Mouse (Mus musculus) liver, postnatal 0 days (tissue): ENCODE measurements around the gene Gnas. TPM values are rescaled to one million over a fixed set of nuclear protein-coding genes. Genes with fewer than 3 reads are reported as not detected.

Source experiments
- ATAC-seq: fragments of 200-750 bp; cut with Nextera tagmentation; 2 replicates; pipeline ENCODE4 v1.8.0; 2017; ENCODE audit warnings: mild to moderate bottlenecking, moderate library complexity
- DNase-seq: peaks from one replicate; pipeline ENCODE4 v3.0.0-alpha.2; 2016
- H3K27ac ChIP-seq: fragments of 300-500 bp; sonication (generic); 2 replicates; pipeline ENCODE4 v1.5.1; 2014; ENCODE audit warnings: antibody characterized with exemption, moderate library complexity, mild to moderate bottlenecking, low read depth
- H3K27me3 ChIP-seq: fragments of 300-500 bp; sonication (generic); 2 replicates; pipeline ENCODE4 v1.6.1; 2014; ENCODE audit warnings: low read length, control low read depth, mixed read lengths; ENCODE audit not compliant: insufficient read depth
- H3K36me3 ChIP-seq: fragments of 300-500 bp; sonication (generic); replicated peaks from 2 replicates; pipeline ENCODE4 v1.6.1; 2014; ENCODE audit warnings: mild to moderate bottlenecking, control low read depth, low read length, moderate library complexity, mixed read lengths; ENCODE audit not compliant: insufficient read depth
- H3K4me1 ChIP-seq: fragments of 300-500 bp; sonication (generic); 2 replicates; pipeline ENCODE4 v1.6.1; 2014; ENCODE audit warnings: antibody characterized with exemption, mild to moderate bottlenecking, control low read depth; ENCODE audit not compliant: insufficient read depth
- H3K4me2 ChIP-seq: fragments of 300-500 bp; sonication (generic); 2 replicates; pipeline ENCODE4 v1.6.1; 2014; ENCODE audit warnings: low read depth, mild to moderate bottlenecking, low read length, moderate library complexity, mixed read lengths
- H3K4me3 ChIP-seq: fragments of 300-500 bp; sonication (generic); 2 replicates; pipeline ENCODE4 v1.5.1; 2014; ENCODE audit warnings: low read depth, low read length
- H3K9ac ChIP-seq: fragments of 300-500 bp; sonication (generic); replicated peaks from 2 replicates; pipeline ENCODE4 v1.6.1; 2014; ENCODE audit warnings: mild to moderate bottlenecking, moderate library complexity
- H3K9me3 ChIP-seq: fragments of 300-500 bp; sonication (generic); 2 replicates; pipeline ENCODE4 v1.6.1; 2016; ENCODE audit warnings: mild to moderate bottlenecking, control low read depth, low read length, mixed read lengths
- CTCF ChIP-seq: sonication (generic); IDR thresholded peaks from 2 replicates; pipeline ENCODE4 v1.5.1; 2016; ENCODE audit warnings: antibody characterized with exemption, low read depth
- EP300 ChIP-seq: IDR thresholded peaks from 2 replicates; pipeline ENCODE4 v1.6.1; 2016; ENCODE audit warnings: antibody characterized with exemption, low read depth, mild to moderate bottlenecking
- whole genome bisulfite sequencing: fragments of 180-500 bp; shearing (Covaris S2); extraction: QIAGEN DNeasy Blood & Tissue Kit; methylation state at CpG from one replicate; pipeline ENCODE4 v1.1.7; 2014; ENCODE audit not compliant: insufficient replicate concordance; 5-methylcytosine and 5-hydroxymethylcytosine counted together
- microRNA counts: library from miRNA; unstranded; fragments of <30 nt; microRNA quantifications from one replicate; lab custom pipeline; 2015
- microRNA-seq: library from miRNA; unstranded; fragments of <30 nt; microRNA quantifications from one replicate; pipeline ENCODE4, GENCODE M21; 2016
- polyA plus RNA-seq: library from polyadenylated mRNA; unstranded; fragments of >200 nt; fragmentation: Nextera tagmentation; extraction: Ambion mirVana; gene quantifications from 2 replicates; pipeline ENCODE4 v1.2.1, GENCODE M21; 2015

The Gnas gene
- polyA plus RNA-seq, 1 experiment from 2014 or later: 332 TPM

DNA sequence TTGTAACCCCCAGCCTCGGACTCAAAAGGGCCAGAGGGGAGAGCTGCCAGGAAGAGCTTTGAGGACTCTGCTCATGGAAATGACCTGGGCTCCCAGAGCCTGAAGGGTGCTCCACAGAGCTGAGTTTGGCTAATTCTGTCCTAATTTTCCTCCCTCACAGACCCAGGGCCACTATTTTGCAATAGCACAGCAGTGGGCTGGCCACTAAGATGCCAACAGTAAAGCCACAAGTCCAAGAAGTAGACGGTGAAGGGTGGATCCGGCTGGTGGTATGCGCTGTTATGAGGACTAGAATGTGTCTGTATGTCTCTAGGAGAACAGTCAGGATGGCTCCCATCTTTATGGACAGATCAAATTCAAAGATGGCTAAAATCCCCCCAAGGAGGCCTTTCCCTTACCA, 74.4 kb downstream of the Gnas start:
- Histone ChIP-seq H3K4me1 (no peaks in the 10 kb centered on the region), H3K4me2 (no peak overlapping the region), H3K9ac (no peak overlapping the region), H3K9me3 (no peaks in the 10 kb centered on the region), H3K4me3 (no peak overlapping the region), H3K27ac (no peak overlapping the region), H3K27me3 (no peaks in the 10 kb centered on the region), H3K36me3 (no peaks in the 10 kb centered on the region)
- no peak for TF ChIP-seq CTCF
- TF ChIP-seq EP300: no peak
- no peak for ATAC-seq
- DNase-seq: no peak
- whole genome bisulfite sequencing: 78% methylated on average over 4 of the region's 4 CpGs

DNA sequence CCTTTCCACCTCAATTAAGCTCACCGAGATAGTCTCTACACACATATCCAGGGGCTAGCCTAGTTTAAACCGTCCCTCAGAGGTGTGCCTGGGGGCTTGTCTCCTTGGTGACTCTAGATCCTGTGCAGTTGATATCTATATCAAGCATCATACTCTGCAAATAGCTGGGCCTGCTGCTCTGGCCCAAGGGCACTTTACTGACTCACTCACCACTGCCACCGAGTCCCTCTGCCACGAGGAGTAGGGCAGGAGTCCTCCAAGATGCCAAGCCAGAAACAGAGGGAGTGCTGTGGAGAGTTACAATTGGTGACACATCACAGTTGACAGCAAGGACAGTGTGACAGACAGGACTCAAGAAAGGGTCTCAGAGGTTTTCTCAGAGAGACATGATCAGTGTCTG, 75.5 kb downstream of the Gnas start:
- Histone ChIP-seq H3K27me3 (no peaks in the 10 kb centered on the region), H3K4me2 (no peak overlapping the region), H3K36me3 (no peaks in the 10 kb centered on the region), H3K27ac (no peak overlapping the region), H3K9me3 (no peaks in the 10 kb centered on the region), H3K4me1 (no peaks in the 10 kb centered on the region), H3K9ac (no peak overlapping the region), H3K4me3 (no peak overlapping the region)
- 76% methylated on average over 4 of the region's 4 CpGs for WGBS
- DNase-seq (no peak), ATAC-seq (no peak)
- TF ChIP-seq EP300: no peak
- no peak for TF ChIP-seq CTCF

DNA sequence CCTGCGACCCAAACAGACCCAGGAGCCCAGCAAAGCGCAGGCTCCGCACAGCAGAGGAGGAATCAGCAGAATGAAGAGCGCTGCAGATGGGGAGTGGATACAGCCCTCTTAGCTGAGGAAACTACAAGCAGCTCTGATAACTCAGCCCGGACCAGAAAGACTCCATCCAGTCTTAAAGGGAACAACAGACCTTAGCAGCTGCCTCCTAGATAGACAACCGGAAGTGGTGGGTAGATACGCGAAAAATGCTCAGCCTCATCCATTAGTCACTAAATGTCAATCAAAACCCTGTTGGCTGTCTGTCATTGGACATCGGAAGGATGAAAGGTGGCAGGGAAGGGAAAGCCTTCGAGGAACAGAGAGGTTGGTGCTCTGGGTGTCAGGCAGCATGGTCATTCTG, 82.5 kb downstream of the Gnas start:
- Histone ChIP-seq H3K4me1 (no peaks in the 10 kb centered on the region), H3K9ac (no peak overlapping the region), H3K4me3 (no peak overlapping the region), H3K27me3 (no peaks in the 10 kb centered on the region), H3K4me2 (no peak overlapping the region), H3K9me3 (no peaks in the 10 kb centered on the region), H3K36me3 (no peaks in the 10 kb centered on the region), H3K27ac (no peak overlapping the region)
- WGBS: 63% methylated on average over 10 of the region's 10 CpGs
- ATAC-seq (no peak), DNase-seq (no peak)
- TF ChIP-seq CTCF: no peak
- TF ChIP-seq EP300: no peak

DNA sequence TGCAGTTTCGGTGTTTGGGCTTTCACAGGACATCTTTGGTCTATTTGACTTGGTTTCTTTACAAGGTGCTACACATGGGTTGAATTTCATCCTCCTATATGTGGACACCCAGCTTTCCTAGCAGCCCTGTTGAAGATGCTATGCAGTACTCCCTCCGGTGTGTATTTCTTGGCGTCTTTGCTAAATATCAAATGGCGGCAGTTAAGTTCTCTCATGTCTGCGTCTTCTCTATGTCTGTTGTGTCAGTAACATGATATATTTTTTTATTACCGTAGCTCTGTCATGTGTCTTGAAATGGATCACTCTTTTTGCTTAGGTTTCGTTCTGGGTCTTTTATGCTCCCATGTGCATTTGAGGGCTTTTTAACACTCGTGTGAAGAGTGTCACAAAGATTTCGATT, 96.9 kb downstream of the Gnas start:
- no peaks in the 10 kb centered on the region for H3K27me3 ChIP-seq
- no peaks in the 10 kb centered on the region for H3K36me3 ChIP-seq
- 82% methylated on average over 9 of the region's 9 CpGs for WGBS
- H3K4me1 ChIP-seq: no peaks in the 10 kb centered on the region
- ATAC-seq (no peak), DNase-seq (no peak)
- H3K9me3 ChIP-seq: no peaks in the 10 kb centered on the region
- no peak overlapping the region for H3K4me2 ChIP-seq
- no peak overlapping the region for H3K27ac ChIP-seq
- H3K4me3 ChIP-seq: no peak overlapping the region
- H3K9ac ChIP-seq: no peak overlapping the region
- no peak for TF ChIP-seq CTCF
- no peak for TF ChIP-seq EP300

DNA sequence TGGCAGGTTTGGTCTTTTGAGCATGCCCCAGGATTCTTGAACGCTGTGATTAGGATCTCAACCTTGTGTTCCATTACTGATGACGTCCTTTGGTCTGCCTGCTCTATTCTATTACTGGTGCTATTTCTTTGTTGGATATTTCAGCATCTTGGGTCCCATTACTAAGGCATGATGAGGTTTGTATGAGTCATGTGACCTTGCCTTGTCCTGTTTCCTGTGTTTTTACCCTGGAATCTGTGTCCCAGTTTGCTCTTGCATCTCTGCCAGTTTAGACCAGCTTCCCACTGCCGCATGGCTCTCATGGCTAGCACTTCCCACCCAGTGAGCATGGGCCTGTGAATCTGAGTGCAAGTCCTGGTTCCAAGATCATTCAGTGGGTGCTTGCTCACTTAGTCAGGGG, 107.8 kb downstream of the Gnas start:
- 79% methylated on average over 3 of the region's 3 CpGs for WGBS
- no peak overlapping the region for H3K4me3 ChIP-seq
- no peaks in the 10 kb centered on the region for H3K9me3 ChIP-seq
- no peaks in the 10 kb centered on the region for H3K27me3 ChIP-seq
- TF ChIP-seq EP300 (no peak), CTCF (no peak)
- H3K4me1 ChIP-seq: no peaks in the 10 kb centered on the region
- H3K9ac ChIP-seq: no peak overlapping the region
- H3K4me2 ChIP-seq: no peak overlapping the region
- ATAC-seq: no peak
- no peaks in the 10 kb centered on the region for H3K36me3 ChIP-seq
- DNase-seq: no peak
- H3K27ac ChIP-seq: no peak overlapping the region

DNA sequence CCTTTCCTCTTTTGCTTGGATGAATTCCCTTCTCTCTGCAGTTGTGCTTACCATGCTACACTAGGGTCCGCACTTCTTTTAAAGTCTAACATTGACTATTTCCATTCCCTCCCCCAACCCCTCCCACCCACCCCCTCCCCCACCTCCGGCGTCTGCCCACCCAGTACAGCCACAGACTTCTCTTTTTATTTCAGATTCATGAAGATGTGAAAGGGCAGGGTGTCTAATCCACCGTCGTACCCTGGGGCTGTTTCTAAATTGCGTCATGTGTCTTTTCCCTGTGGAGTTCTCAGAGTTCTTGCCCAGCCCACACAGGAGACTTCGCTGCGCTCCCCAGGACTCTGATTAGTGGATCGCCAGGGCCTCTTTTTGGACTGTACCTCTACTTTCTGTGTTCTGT, 108.4 kb downstream of the Gnas start:
- H3K36me3 ChIP-seq: no peaks in the 10 kb centered on the region
- TF ChIP-seq EP300 (no peak), CTCF (no peak)
- no peak for DNase-seq
- no peaks in the 10 kb centered on the region for H3K27me3 ChIP-seq
- no peak overlapping the region for H3K4me3 ChIP-seq
- H3K27ac ChIP-seq: no peak overlapping the region
- no peak overlapping the region for H3K4me2 ChIP-seq
- no peak for ATAC-seq
- 70% methylated on average over 9 of the region's 9 CpGs for WGBS
- H3K9ac ChIP-seq: no peak overlapping the region
- no peaks in the 10 kb centered on the region for H3K4me1 ChIP-seq
- H3K9me3 ChIP-seq: no peaks in the 10 kb centered on the region

DNA sequence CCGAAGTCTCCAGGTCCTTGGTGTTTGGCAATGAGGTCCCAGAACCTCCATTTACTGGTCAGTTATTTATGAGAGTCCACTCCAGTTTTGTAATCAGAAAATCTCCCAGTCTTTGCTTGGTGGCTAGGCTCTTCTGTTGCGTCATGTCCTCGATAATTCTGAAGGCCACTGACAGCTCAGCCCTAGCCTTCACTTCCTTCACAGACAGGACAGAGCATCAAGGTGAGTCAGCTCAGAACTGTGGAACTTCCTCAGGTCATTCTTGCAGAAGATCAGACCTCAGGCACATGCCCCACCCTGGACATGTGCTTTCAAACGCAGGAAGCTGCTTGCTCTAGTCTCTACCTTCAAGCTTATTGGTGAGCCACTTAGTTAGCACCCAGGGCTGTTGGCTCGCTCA, 109.3 kb downstream of the Gnas start:
- TF ChIP-seq EP300 (no peak), CTCF (no peak)
- H3K9ac ChIP-seq: no peak overlapping the region
- 57% methylated on average over 5 of the region's 5 CpGs for WGBS
- no peaks in the 10 kb centered on the region for H3K4me1 ChIP-seq
- H3K36me3 ChIP-seq: no peaks in the 10 kb centered on the region
- H3K4me3 ChIP-seq: no peak overlapping the region
- H3K4me2 ChIP-seq: no peak overlapping the region
- H3K27ac ChIP-seq: no peak overlapping the region
- ATAC-seq (no peak), DNase-seq (no peak)
- H3K9me3 ChIP-seq: no peaks in the 10 kb centered on the region
- H3K27me3 ChIP-seq: no peaks in the 10 kb centered on the region

MicroRNA genes within 50 kb of the gene (microRNA counts, 519-probe panel; counts per million panel counts)
- microRNA mmu-miR-296-3p (lab: Ali Mortazavi, UCI) (2,750 counts per million, percentile 28 among the panel's probes with 10 or more counts), microRNA mmu-miR-296-5p (lab: Ali Mortazavi, UCI) (3,038 counts per million, percentile 30 among the panel's probes with 10 or more counts), microRNA mmu-miR-298 (lab: Ali Mortazavi, UCI) (not detected)

Small RNA genes within 50 kb of the gene (microRNA-seq; reads per million reads assigned to microRNA genes)
- not detected for gene Gm27591
- gene Mir296: 809 reads per million, percentile 69 among the genes with 10 or more reads in this experiment
- gene Mir298: 1,469 reads per million, percentile 76 among the genes with 10 or more reads in this experiment

Other genes starting within 250 kb of the Gnas start
- gene Stx16, start 208.0 kb upstream of the Gnas start, polyA plus RNA-seq: 2.4 and 2.9 TPM in 2 replicates
- 30.8 and 32.0 TPM in 2 replicates for gene Npepl1, start 174.0 kb upstream of the Gnas start, polyA plus RNA-seq
- 1.3 and 2.9 TPM in 2 replicates for gene Gm20721, start 62.4 kb downstream of the Gnas start, polyA plus RNA-seq
- gene Nelfcd, start 131.5 kb downstream of the Gnas start, polyA plus RNA-seq: 34.5 and 38.8 TPM in 2 replicates
- gene Ctsz, start 154.7 kb downstream of the Gnas start, polyA plus RNA-seq: 174 and 178 TPM in 2 replicates
- 21.4 and 26.4 TPM in 2 replicates for gene Tubb1, start 166.4 kb downstream of the Gnas start, polyA plus RNA-seq
- gene Atp5e, start 179.8 kb downstream of the Gnas start, polyA plus RNA-seq: 528 and 545 TPM in 2 replicates
- gene Prelid3b, start 188.8 kb downstream of the Gnas start, polyA plus RNA-seq: 68.6 and 72.3 TPM in 2 replicates